Mouse (Mus musculus): Measurements from ENCODE around the gene AI854703. TPM values are rescaled to one million over a fixed set of nuclear protein-coding genes. Genes with fewer than 3 reads are reported as not detected.
A peak's percentile ranks its signal among the peaks of the same experiment; 100 is the strongest.

AI854703 gene
- polyA plus RNA-seq, 1 experiment from 2014 or later: 0.40 TPM

GRCm38 (mm10) chr6:48675400-48675930 lies 48.9 kb downstream of the AI854703 start:
- peak overlapping the region; percentile 63 for H3K9ac ChIP-seq (ENCODE audit: low read depth, low read length)
- H3K27ac ChIP-seq (ENCODE audit: low read depth, low read length): peak overlapping the region; percentile 65
- peak overlapping the region; percentile 76 for H3K4me2 ChIP-seq
- no peaks in the 10 kb centered on the region for H3K9me3 ChIP-seq (ENCODE audit: control insufficient read depth, low read length)
- peak; percentile 56; the same call in 1 of the 2 replicates for ATAC-seq (replicated peaks; ENCODE audit: low FRiP score)
- H3K4me1 ChIP-seq (replicated peaks; ENCODE audit: control insufficient read depth, insufficient read depth, low read length): 0 out of 2 replicates have a peak, but pooled peaks cover 8% of the 10 kb centered on the region
- DNase-seq (ENCODE audit: low spot score): peak; percentile 49
- peak overlapping the region; percentile 52 for H3K4me3 ChIP-seq (ENCODE audit: low read depth, low read length)
- H3K36me3 ChIP-seq (ENCODE audit: control insufficient read depth, insufficient read depth, low read length): 0 out of 2 replicates have a peak, but pooled peaks cover 2% of the 10 kb centered on the region
- WGBS: 38% methylated on average over 10 of the region's 10 CpGs
- no peaks in the 10 kb centered on the region for H3K27me3 ChIP-seq (replicated peaks; ENCODE audit: control insufficient read depth, insufficient read depth, low read length)

- Histone ChIP-seq H3K9ac (ENCODE audit: low read depth, low read length) (peak within 1 kb of the TSS; percentile 63), H3K4me3 (ENCODE audit: low read depth, low read length) (peak within 1 kb of the TSS; percentile 52), H3K4me2 (peak within 1 kb of the TSS; percentile 76), H3K27ac (ENCODE audit: low read depth, low read length) (peak within 1 kb of the TSS; percentile 65), H3K27me3 (replicated peaks; ENCODE audit: control insufficient read depth, insufficient read depth, low read length) (no peaks in the 10 kb centered on the region), H3K4me1 (replicated peaks; ENCODE audit: control insufficient read depth, insufficient read depth, low read length) (0 out of 2 replicates have a peak, but pooled peaks cover 8% of the 10 kb centered on the region), H3K36me3 (ENCODE audit: control insufficient read depth, insufficient read depth, low read length) (0 out of 2 replicates have a peak, but pooled peaks cover 2% of the 10 kb centered on the region), H3K9me3 (ENCODE audit: control insufficient read depth, low read length) (no peaks in the 10 kb centered on the region)
- ATAC-seq (replicated peaks; ENCODE audit: low FRiP score) (peak; percentile 88), DNase-seq (ENCODE audit: low spot score) (peak; percentile 64)
- 14% methylated on average over 13 of the region's 13 CpGs for WGBS
These were observed 49.6 kb downstream of the AI854703 start, which contains the start of gene Gimap9 for GRCm38 (mm10) chr6:48675931-48676859. Gene Gimap9 (plus strand): TSS chr6:48676129.

- DNase-seq (ENCODE audit: low spot score) (no peak), ATAC-seq (replicated peaks; ENCODE audit: low FRiP score) (no peak)
- peak overlapping the region; percentile 76 for H3K4me2 ChIP-seq
- peak overlapping the region; percentile 52 for H3K4me3 ChIP-seq (ENCODE audit: low read depth, low read length)
- no peaks in the 10 kb centered on the region for H3K27me3 ChIP-seq (replicated peaks; ENCODE audit: control insufficient read depth, insufficient read depth, low read length)
- H3K9me3 ChIP-seq (ENCODE audit: control insufficient read depth, low read length): no peaks in the 10 kb centered on the region
- H3K27ac ChIP-seq (ENCODE audit: low read depth, low read length): no peak overlapping the region
- no peak overlapping the region for H3K9ac ChIP-seq (ENCODE audit: low read depth, low read length)
- 0 out of 2 replicates have a peak, but pooled peaks cover 2% of the 10 kb centered on the region for H3K36me3 ChIP-seq (ENCODE audit: control insufficient read depth, insufficient read depth, low read length)
- WGBS: 76% methylated on average over 5 of the region's 5 CpGs
- H3K4me1 ChIP-seq (replicated peaks; ENCODE audit: control insufficient read depth, insufficient read depth, low read length): 0 out of 2 replicates have a peak, but pooled peaks cover 8% of the 10 kb centered on the region
These were observed 50.4 kb downstream of the AI854703 start for GRCm38 (mm10) chr6:48676860-48677415.

GRCm38 (mm10) chr6:48677492-48678345 lies 51.2 kb downstream of the AI854703 start:
- Histone ChIP-seq H3K36me3 (ENCODE audit: control insufficient read depth, insufficient read depth, low read length) (0 out of 2 replicates have a peak, but pooled peaks cover 2% of the 10 kb centered on the region), H3K27me3 (replicated peaks; ENCODE audit: control insufficient read depth, insufficient read depth, low read length) (no peaks in the 10 kb centered on the region), H3K4me1 (replicated peaks; ENCODE audit: control insufficient read depth, insufficient read depth, low read length) (0 out of 2 replicates have a peak, but pooled peaks cover 8% of the 10 kb centered on the region), H3K9me3 (ENCODE audit: control insufficient read depth, low read length) (no peaks in the 10 kb centered on the region), H3K9ac (ENCODE audit: low read depth, low read length) (no peak overlapping the region), H3K27ac (ENCODE audit: low read depth, low read length) (no peak overlapping the region), H3K4me3 (ENCODE audit: low read depth, low read length) (no peak overlapping the region), H3K4me2 (no peak overlapping the region)
- DNase-seq (ENCODE audit: low spot score) (no peak), ATAC-seq (replicated peaks; ENCODE audit: low FRiP score) (no peak)
- 86% methylated on average over 17 of the region's 17 CpGs for WGBS

- no peaks in the 10 kb centered on the region for H3K27me3 ChIP-seq (replicated peaks; ENCODE audit: control insufficient read depth, insufficient read depth, low read length)
- H3K4me2 ChIP-seq: no peak overlapping the region
- 0 out of 2 replicates have a peak, but pooled peaks cover 2% of the 10 kb centered on the region for H3K36me3 ChIP-seq (ENCODE audit: control insufficient read depth, insufficient read depth, low read length)
- 0 out of 2 replicates have a peak, but pooled peaks cover 8% of the 10 kb centered on the region for H3K4me1 ChIP-seq (replicated peaks; ENCODE audit: control insufficient read depth, insufficient read depth, low read length)
- DNase-seq (ENCODE audit: low spot score): no peak
- no peak overlapping the region for H3K9ac ChIP-seq (ENCODE audit: low read depth, low read length)
- no peak overlapping the region for H3K27ac ChIP-seq (ENCODE audit: low read depth, low read length)
- H3K9me3 ChIP-seq (ENCODE audit: control insufficient read depth, low read length): no peaks in the 10 kb centered on the region
- H3K4me3 ChIP-seq (ENCODE audit: low read depth, low read length): no peak overlapping the region
- 51% methylated on average over 4 of the region's 4 CpGs for WGBS
- no peak for ATAC-seq (replicated peaks; ENCODE audit: low FRiP score)
These were observed 51.8 kb downstream of the AI854703 start for GRCm38 (mm10) chr6:48678391-48678790.

GRCm38 (mm10) chr6:48679701-48680100 lies 53.1 kb downstream of the AI854703 start:
- H3K9me3 ChIP-seq (ENCODE audit: control insufficient read depth, low read length): no peaks in the 10 kb centered on the region
- H3K4me2 ChIP-seq: no peak overlapping the region
- DNase-seq (ENCODE audit: low spot score) (no peak), ATAC-seq (replicated peaks; ENCODE audit: low FRiP score) (no peak)
- H3K36me3 ChIP-seq (ENCODE audit: control insufficient read depth, insufficient read depth, low read length): 0 out of 2 replicates have a peak, but pooled peaks cover 2% of the 10 kb centered on the region
- H3K27me3 ChIP-seq (replicated peaks; ENCODE audit: control insufficient read depth, insufficient read depth, low read length): no peaks in the 10 kb centered on the region
- 0 out of 2 replicates have a peak, but pooled peaks cover 8% of the 10 kb centered on the region for H3K4me1 ChIP-seq (replicated peaks; ENCODE audit: control insufficient read depth, insufficient read depth, low read length)
- 67% methylated on average over 6 of the region's 6 CpGs for WGBS
- H3K4me3 ChIP-seq (ENCODE audit: low read depth, low read length): no peak overlapping the region
- H3K9ac ChIP-seq (ENCODE audit: low read depth, low read length): no peak overlapping the region
- no peak overlapping the region for H3K27ac ChIP-seq (ENCODE audit: low read depth, low read length)

GRCm38 (mm10) chr6:48680421-48680820 lies 53.9 kb downstream of the AI854703 start:
- Histone ChIP-seq H3K9me3 (ENCODE audit: control insufficient read depth, low read length) (no peaks in the 10 kb centered on the region), H3K4me2 (no peak overlapping the region), H3K36me3 (ENCODE audit: control insufficient read depth, insufficient read depth, low read length) (0 out of 2 replicates have a peak, but pooled peaks cover 2% of the 10 kb centered on the region), H3K27ac (ENCODE audit: low read depth, low read length) (no peak overlapping the region), H3K4me1 (replicated peaks; ENCODE audit: control insufficient read depth, insufficient read depth, low read length) (0 out of 2 replicates have a peak, but pooled peaks cover 8% of the 10 kb centered on the region), H3K4me3 (ENCODE audit: low read depth, low read length) (no peak overlapping the region), H3K9ac (ENCODE audit: low read depth, low read length) (no peak overlapping the region), H3K27me3 (replicated peaks; ENCODE audit: control insufficient read depth, insufficient read depth, low read length) (no peaks in the 10 kb centered on the region)
- 72% methylated on average over 5 of the region's 5 CpGs for WGBS
- no peak for DNase-seq (ENCODE audit: low spot score)
- ATAC-seq (replicated peaks; ENCODE audit: low FRiP score): no peak

Measured in liver, embryonic 11.5 days (tissue).